Mouse (Mus musculus): ENCODE measurements around the gene Chpt1. TPM values are rescaled to one million over a fixed set of nuclear protein-coding genes. Genes with fewer than 3 reads are reported as not detected.

Chpt1 gene
- polyA plus RNA-seq, 1 experiment = 2,124 TPM

- Histone ChIP-seq H3K4me1 (ENCODE audit: control insufficient read depth, insufficient read depth, insufficient read length, low read length) (peaks cover 4% of the 10 kb centered on the region; the same call in 1 of the 2 replicates), H3K4me3 (ENCODE audit: insufficient read depth, low read depth, low read length) (no peak overlapping the region), H3K27ac (replicated peaks; ENCODE audit: low read depth, low read length) (no peak overlapping the region)
Measured at GRCm38 (mm10) chr10:88451990-88452389, 51.9 kb downstream of the Chpt1 start.

- no peak overlapping the region for H3K4me3 ChIP-seq (ENCODE audit: insufficient read depth, low read depth, low read length)
- no peak overlapping the region for H3K27ac ChIP-seq (replicated peaks; ENCODE audit: low read depth, low read length)
- peaks cover 4% of the 10 kb centered on the region; the same call in 1 of the 2 replicates for H3K4me1 ChIP-seq (ENCODE audit: control insufficient read depth, insufficient read depth, insufficient read length, low read length)
Measured at GRCm38 (mm10) chr10:88451221-88451620, 52.7 kb downstream of the Chpt1 start.

GRCm38 (mm10) chr10:88441224-88441623 lies 62.6 kb downstream of the Chpt1 start:
- Histone ChIP-seq H3K4me1 (ENCODE audit: control insufficient read depth, insufficient read depth, insufficient read length, low read length) (peaks cover 5% of the 10 kb centered on the region), H3K27ac (replicated peaks; ENCODE audit: low read depth, low read length) (peak overlapping the region; percentile 93), H3K4me3 (ENCODE audit: insufficient read depth, low read depth, low read length) (no peak overlapping the region)

- Histone ChIP-seq H3K4me3 (ENCODE audit: insufficient read depth, low read depth, low read length) (no peak overlapping the region), H3K27ac (replicated peaks; ENCODE audit: low read depth, low read length) (no peak overlapping the region), H3K4me1 (ENCODE audit: control insufficient read depth, insufficient read depth, insufficient read length, low read length) (no peaks in the 10 kb centered on the region)
Measured at GRCm38 (mm10) chr10:88427998-88428397, 75.9 kb downstream of the Chpt1 start.

DNA sequence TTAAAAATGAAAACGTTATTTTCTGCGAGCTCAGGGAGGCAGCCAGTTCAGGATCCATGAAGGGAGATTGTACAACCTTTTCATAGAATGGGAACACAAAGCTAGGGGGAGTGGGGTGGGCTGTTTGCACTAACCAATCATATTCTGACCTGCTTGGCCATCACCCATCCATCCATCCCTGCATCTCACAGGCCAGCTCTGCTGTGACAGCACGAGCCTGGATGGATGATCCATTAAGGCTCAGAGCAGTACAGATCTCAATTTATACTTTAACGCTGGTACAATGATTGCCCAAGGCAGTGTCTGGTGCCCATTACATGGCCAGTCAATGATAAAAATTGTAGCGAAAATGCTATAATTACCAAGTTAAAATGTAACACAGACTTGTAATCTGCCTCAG lies 77.0 kb downstream of the Chpt1 start:
- H3K4me3 ChIP-seq (ENCODE audit: insufficient read depth, low read depth, low read length) = no peak overlapping the region
- no peak overlapping the region for H3K27ac ChIP-seq (replicated peaks; ENCODE audit: low read depth, low read length)
- no peaks in the 10 kb centered on the region for H3K4me1 ChIP-seq (ENCODE audit: control insufficient read depth, insufficient read depth, insufficient read length, low read length)

DNA sequence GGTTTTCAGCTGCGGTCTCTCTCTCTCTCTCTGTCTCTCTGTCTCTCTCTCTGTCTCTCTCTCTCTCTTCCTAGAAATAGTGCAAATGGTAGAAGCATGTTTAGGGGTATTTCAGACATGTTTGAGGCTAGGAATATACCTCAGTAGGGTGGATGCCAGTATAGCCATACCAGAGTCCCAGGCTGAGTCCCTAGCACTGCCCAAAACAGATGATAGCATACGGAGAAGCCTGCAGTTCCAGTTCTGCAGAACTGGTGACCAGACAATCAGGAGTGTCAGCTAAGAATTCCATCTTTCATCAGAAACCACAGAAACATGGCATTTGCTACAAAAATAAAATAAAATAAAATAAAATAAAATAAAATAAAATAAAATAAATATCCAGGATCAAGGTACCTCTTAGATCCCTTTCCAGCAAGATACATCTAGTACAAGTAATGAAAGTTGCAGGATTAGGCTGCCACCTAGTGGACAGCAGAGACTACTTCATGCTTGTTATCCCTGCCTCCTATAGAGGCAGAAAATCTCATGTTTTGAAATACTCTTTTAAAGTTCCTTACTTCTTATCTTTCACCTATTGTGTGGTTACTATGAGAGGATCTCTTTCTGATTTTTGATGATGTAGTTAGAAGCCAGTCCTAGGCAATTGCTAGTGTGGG lies 77.6 kb downstream of the Chpt1 start:
- H3K4me3 ChIP-seq (ENCODE audit: insufficient read depth, low read depth, low read length) = no peak overlapping the region
- no peak overlapping the region for H3K27ac ChIP-seq (replicated peaks; ENCODE audit: low read depth, low read length)
- no peaks in the 10 kb centered on the region for H3K4me1 ChIP-seq (ENCODE audit: control insufficient read depth, insufficient read depth, insufficient read length, low read length)

DNA sequence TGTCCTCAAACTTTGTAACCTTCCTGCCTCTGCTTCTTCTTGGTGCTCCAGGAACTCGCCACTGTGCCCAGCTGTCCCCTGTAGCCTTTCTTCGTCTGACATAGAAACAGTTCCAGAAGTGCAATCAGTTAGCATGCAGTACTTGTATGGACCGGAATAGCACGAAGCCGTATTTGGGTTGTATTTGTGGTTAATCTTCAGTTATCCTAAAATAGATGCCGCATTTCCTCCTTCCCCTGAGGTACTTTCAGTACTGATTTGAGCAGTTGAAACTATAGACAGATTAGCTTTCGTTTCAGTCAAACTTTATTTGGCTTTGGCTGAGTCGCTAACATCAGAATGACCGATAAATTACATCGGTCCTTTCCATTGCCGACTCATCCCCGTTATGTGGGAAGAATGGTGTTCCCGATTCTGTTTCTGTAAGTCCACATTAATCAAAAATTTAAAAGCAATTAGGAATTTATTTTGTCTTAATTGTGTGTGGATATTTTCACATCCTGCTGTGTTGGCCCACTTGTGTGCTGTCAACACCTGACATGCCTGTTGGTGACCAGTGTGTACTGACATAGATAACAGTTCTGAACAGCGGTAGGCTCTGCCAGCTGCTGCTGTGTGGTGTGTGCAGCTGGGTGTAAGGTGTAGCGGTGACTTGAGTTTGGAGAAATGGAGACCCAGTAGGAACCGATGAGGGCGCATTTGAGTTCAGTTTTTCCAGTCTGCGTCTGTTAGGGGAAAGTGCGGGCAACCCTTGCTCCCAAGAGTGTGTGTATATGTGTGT lies 83.0 kb downstream of the Chpt1 start:
- Histone ChIP-seq H3K4me3 (ENCODE audit: insufficient read depth, low read depth, low read length) (no peak overlapping the region), H3K4me1 (ENCODE audit: control insufficient read depth, insufficient read depth, insufficient read length, low read length) (no peaks in the 10 kb centered on the region), H3K27ac (replicated peaks; ENCODE audit: low read depth, low read length) (0 out of 2 replicates have a peak overlapping the region, but pooled peaks have one; percentile 29)

- H3K4me3 ChIP-seq (ENCODE audit: insufficient read depth, low read depth, low read length) = no peak overlapping the region
- H3K27ac ChIP-seq (replicated peaks; ENCODE audit: low read depth, low read length) = 0 out of 2 replicates have a peak overlapping the region, but pooled peaks have one; percentile 29
- no peaks in the 10 kb centered on the region for H3K4me1 ChIP-seq (ENCODE audit: control insufficient read depth, insufficient read depth, insufficient read length, low read length)
Measured at GRCm38 (mm10) chr10:88420141-88420541, 83.7 kb downstream of the Chpt1 start.

DNA sequence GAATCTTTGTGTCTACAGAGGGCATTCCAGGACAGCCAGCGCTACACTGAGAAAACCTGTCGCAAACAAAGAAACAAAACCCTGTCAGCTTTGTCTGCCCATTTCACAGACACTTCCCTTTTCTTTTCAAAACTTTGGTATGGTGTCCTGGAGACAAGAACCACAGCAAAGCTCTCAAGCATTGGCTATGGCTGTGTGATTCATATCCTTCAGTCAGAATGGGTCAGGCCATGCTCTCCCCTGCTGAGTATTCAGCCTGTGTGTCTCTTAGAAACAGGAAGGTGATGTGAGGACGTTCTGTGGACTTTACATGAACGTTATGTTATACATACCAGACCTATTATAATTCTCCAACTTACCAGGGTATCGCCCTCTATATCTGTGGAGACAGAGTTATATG lies 86.2 kb downstream of the Chpt1 start:
- Histone ChIP-seq H3K27ac (replicated peaks; ENCODE audit: low read depth, low read length) (no peak overlapping the region), H3K4me1 (ENCODE audit: control insufficient read depth, insufficient read depth, insufficient read length, low read length) (no peaks in the 10 kb centered on the region), H3K4me3 (ENCODE audit: insufficient read depth, low read depth, low read length) (no peak overlapping the region)

DNA sequence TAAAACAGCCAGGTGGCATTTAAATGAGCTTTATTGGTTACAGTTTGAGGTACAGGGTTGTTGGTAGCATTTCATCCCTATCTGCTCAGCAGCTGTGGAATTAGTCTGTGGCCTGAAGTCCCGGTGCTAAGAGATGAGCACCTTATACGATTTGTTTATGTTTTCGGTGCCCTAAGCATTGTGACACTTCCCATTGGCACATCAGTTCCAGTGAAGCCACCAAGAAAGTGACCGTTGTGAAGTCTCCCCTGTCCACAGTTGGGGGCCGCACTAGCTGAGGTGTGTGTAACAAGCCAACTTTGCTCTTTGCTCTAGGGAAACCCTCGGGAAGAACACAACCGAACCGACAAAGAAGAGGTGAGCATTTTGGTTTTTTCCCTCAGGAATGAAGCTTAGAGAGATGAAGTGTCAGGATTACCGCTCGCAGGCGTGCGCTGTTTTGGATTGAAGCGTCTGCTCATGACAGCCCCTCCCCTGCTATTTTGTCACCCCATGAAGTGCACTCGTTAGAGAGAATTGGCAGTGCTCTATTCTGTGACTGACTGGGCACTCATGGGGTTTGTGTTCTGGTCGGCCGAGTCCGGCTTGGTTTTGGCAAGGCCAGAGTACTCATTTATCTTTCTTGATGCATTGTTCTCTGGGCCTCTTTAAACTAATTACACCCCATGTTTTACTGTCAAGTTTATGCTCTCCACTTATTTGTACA lies 91.4 kb downstream of the Chpt1 start:
- no peak overlapping the region for H3K27ac ChIP-seq (replicated peaks; ENCODE audit: low read depth, low read length)
- H3K4me3 ChIP-seq (ENCODE audit: insufficient read depth, low read depth, low read length) = no peak overlapping the region
- H3K4me1 ChIP-seq (ENCODE audit: control insufficient read depth, insufficient read depth, insufficient read length, low read length) = peaks cover 2% of the 10 kb centered on the region; the same call in 1 of the 2 replicates

GRCm38 (mm10) chr10:88409751-88410150 lies 94.1 kb downstream of the Chpt1 start:
- no peak overlapping the region for H3K27ac ChIP-seq (replicated peaks; ENCODE audit: low read depth, low read length)

DNA sequence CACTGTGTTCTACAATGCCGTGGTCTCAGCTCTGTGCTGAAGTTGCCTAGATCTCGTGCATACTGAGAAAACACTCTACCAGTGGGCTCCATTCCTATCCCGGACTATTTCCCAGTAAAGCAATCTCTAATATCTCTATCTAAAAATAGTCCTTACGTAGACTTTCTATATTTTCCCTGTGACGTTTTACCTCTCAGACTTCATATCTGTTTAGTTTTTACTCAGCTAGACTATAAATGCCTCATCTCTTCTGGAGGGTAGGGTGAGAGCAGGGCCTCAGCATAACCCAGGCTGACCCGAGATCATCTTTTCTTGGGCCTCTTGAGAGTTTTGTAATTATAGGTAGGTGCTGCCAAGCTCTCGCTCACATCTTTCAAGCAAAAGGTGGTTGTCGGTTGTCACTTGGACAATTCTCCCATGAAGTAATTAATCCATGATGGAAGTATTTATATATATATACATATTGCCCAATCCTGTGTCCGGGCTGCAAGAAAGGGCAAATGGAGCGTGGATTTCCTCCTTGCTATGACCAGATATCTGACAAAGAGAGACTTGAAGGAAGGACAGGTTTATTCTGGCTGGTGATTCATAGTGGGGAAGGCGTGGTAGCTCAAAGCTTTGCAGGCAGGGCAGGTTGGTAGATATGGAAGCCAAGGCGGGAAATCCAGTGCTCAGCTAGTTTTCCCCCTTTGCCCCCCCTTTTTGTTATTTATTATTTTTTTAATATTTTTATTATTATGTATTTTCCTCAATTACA lies 95.8 kb downstream of the Chpt1 start:
- Histone ChIP-seq H3K27ac (replicated peaks; ENCODE audit: low read depth, low read length) (no peak overlapping the region), H3K4me1 (ENCODE audit: control insufficient read depth, insufficient read depth, insufficient read length, low read length) (peaks cover 2% of the 10 kb centered on the region; the same call in 1 of the 2 replicates), H3K4me3 (ENCODE audit: insufficient read depth, low read depth, low read length) (no peak overlapping the region)

More at GRCm38 (mm10) chr10:88409751-88410150, 94.1 kb downstream of the Chpt1 start:
- Histone ChIP-seq H3K4me1 (ENCODE audit: control insufficient read depth, insufficient read depth, insufficient read length, low read length) (peaks cover 2% of the 10 kb centered on the region; the same call in 1 of the 2 replicates), H3K4me3 (ENCODE audit: insufficient read depth, low read depth, low read length) (no peak overlapping the region)

GRCm38 (mm10) chr10:88405812-88406211 lies 98.1 kb downstream of the Chpt1 start:
- H3K4me1 ChIP-seq (ENCODE audit: control insufficient read depth, insufficient read depth, insufficient read length, low read length) = no peaks in the 10 kb centered on the region; the same call in 1 of the 2 replicates
- no peak overlapping the region for H3K27ac ChIP-seq (replicated peaks; ENCODE audit: low read depth, low read length)
- no peak overlapping the region for H3K4me3 ChIP-seq (ENCODE audit: insufficient read depth, low read depth, low read length)

- H3K27ac ChIP-seq (replicated peaks; ENCODE audit: low read depth, low read length) = no peak overlapping the region
- H3K4me1 ChIP-seq (ENCODE audit: control insufficient read depth, insufficient read depth, insufficient read length, low read length) = no peaks in the 10 kb centered on the region
- H3K4me3 ChIP-seq (ENCODE audit: insufficient read depth, low read depth, low read length) = no peak overlapping the region
Measured at GRCm38 (mm10) chr10:88404220-88404619, 99.7 kb downstream of the Chpt1 start.

DNA sequence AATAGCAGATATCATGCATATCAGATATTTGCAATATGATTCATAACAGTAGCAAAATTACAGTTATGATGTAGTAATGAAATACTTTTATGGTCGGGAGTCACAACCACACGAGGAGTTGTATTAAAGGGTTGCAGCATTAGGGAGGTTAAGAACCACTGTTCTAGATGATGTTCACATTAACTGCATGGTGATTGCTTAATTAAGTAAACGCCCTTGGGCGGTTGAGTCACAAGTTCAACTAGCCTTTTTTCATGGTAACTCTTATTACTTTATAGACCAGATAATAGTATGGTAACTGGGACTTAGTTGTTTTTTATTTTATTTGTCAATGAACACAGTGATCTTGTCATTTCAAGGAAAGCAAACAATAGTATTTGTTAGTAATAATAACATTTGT lies 100.9 kb downstream of the Chpt1 start:
- H3K27ac ChIP-seq (replicated peaks; ENCODE audit: low read depth, low read length) = no peak overlapping the region

More for the DNA sequence above, 100.9 kb downstream of the Chpt1 start:
- no peak overlapping the region for H3K4me3 ChIP-seq (ENCODE audit: insufficient read depth, low read depth, low read length)
- H3K4me1 ChIP-seq (ENCODE audit: control insufficient read depth, insufficient read depth, insufficient read length, low read length) = no peaks in the 10 kb centered on the region

Measured in brown adipose tissue, adult 24 weeks (tissue).